Comparison of ENCODE assay signal across 8 mouse cellular contexts in genomic region chr7:127903971-127904796, GRCm38 (mm10). TPM values are rescaled to one million over a fixed set of nuclear protein-coding genes. Genes with fewer than 3 reads are reported as not detected.
DNase-seq lines count a peak whose midpoint lies in the region; ATAC-seq and TF ChIP-seq lines count a peak whose summit lies in the region.

TSS of gene Bckdk (plus strand) at chr7:127904082.

- H3K4me1 ChIP-seq in E14TG2a.4 (replicated peaks; ENCODE audit: low read depth, low read length) = peaks cover 31% of the 10 kb centered on the region
- peaks cover 19% of the 10 kb centered on the region for H3K4me1 ChIP-seq in forebrain, embryonic 13.5 days
- H3K4me1 ChIP-seq in liver, postnatal 0 days (ENCODE audit: insufficient read depth) = peaks cover 23% of the 10 kb centered on the region
- H3K4me1 ChIP-seq in neural tube, embryonic 15.5 days = peaks cover 18% of the 10 kb centered on the region

- peak; percentile 93 for ATAC-seq in forebrain, embryonic 13.5 days
- peak; percentile 90 for ATAC-seq in liver, postnatal 0 days
- peak; percentile 91 for ATAC-seq in neural tube, embryonic 15.5 days (ENCODE audit: low FRiP score)

- no peak for TF ChIP-seq CTCF in E14TG2a.4 (conservative IDR thresholded peaks at IDR 0.05; ENCODE audit: low read length)
- no peak for TF ChIP-seq CTCF in liver, postnatal 0 days (IDR thresholded peaks at IDR 0.05; ENCODE audit: low read depth)

- DNase-seq in c-Kit-positive CD71-positive TER-119-positive erythroid progenitor cells, embryonic 14.5 days (ENCODE audit: low spot score) = peak; percentile 70
- DNase-seq in heart, postnatal 10 days = peak; percentile 83 to 89
- DNase-seq in large intestine, adult 2 months (ENCODE audit: low read depth, low spot score) = no peak
- DNase-seq in liver, postnatal 0 days = peak; percentile 84
- DNase-seq in testis, postnatal 14 days (ENCODE audit: low spot score) = peak; percentile 82

- H3K9me3 ChIP-seq in E14TG2a.4 (ENCODE audit: low read length) = no peaks in the 10 kb centered on the region
- no peaks in the 10 kb centered on the region for H3K9me3 ChIP-seq in forebrain, embryonic 13.5 days (replicated peaks)
- no peaks in the 10 kb centered on the region for H3K9me3 ChIP-seq in liver, postnatal 0 days (ENCODE audit: low read length)
- no peaks in the 10 kb centered on the region for H3K9me3 ChIP-seq in neural tube, embryonic 15.5 days (replicated peaks)

- peak within 1 kb of the TSS; percentile 93 for H3K4me2 ChIP-seq in forebrain, embryonic 13.5 days
- H3K4me2 ChIP-seq in liver, postnatal 0 days (ENCODE audit: low read depth, low read length) = peak within 1 kb of the TSS; percentile 93
- H3K4me2 ChIP-seq in neural tube, embryonic 15.5 days = peak within 1 kb of the TSS; percentile 86

- peak within 1 kb of the TSS; percentile 79 for H3K27ac ChIP-seq in forebrain, embryonic 13.5 days
- H3K27ac ChIP-seq in liver, postnatal 0 days (ENCODE audit: low read depth) = peak within 1 kb of the TSS; percentile 78
- H3K27ac ChIP-seq in neural tube, embryonic 15.5 days (replicated peaks) = peak within 1 kb of the TSS; percentile 89

- intact Hi-C loops in heart, postnatal 10 days (cut with DNase I) = no loop called here

- WGBS in forebrain, embryonic 13.5 days = 8% methylated on average over 38 of the region's 38 CpGs
- WGBS in large intestine, adult 2 months = 4% methylated on average over 38 of the region's 38 CpGs
- 7% methylated on average over 38 of the region's 38 CpGs for WGBS in liver, postnatal 0 days (ENCODE audit: insufficient replicate concordance)
- 8% methylated on average over 38 of the region's 38 CpGs for WGBS in neural tube, embryonic 15.5 days

- no peaks in the 10 kb centered on the region for H3K27me3 ChIP-seq in E14TG2a.4 (ENCODE audit: insufficient read depth, low read length)
- H3K27me3 ChIP-seq in forebrain, embryonic 13.5 days = no peaks in the 10 kb centered on the region
- H3K27me3 ChIP-seq in liver, postnatal 0 days (ENCODE audit: insufficient read depth, low read length) = no peaks in the 10 kb centered on the region
- no peaks in the 10 kb centered on the region for H3K27me3 ChIP-seq in neural tube, embryonic 15.5 days (replicated peaks)

- no peak; the same call in 1 of the 2 replicates for TF ChIP-seq EP300 in liver, postnatal 0 days (IDR thresholded peaks at IDR 0.05; ENCODE audit: low read depth)

- peak within 1 kb of the TSS; percentile 96 for H3K4me3 ChIP-seq in E14TG2a.4 (replicated peaks; ENCODE audit: low read length)
- H3K4me3 ChIP-seq in forebrain, embryonic 13.5 days = peak within 1 kb of the TSS; percentile 73
- peak within 1 kb of the TSS; percentile 82 for H3K4me3 ChIP-seq in liver, postnatal 0 days (ENCODE audit: low read depth, low read length)
- peak within 1 kb of the TSS; percentile 73 for H3K4me3 ChIP-seq in neural tube, embryonic 15.5 days (replicated peaks)

- peak within 1 kb of the TSS; percentile 90 for H3K9ac ChIP-seq in forebrain, embryonic 13.5 days
- H3K9ac ChIP-seq in liver, postnatal 0 days (replicated peaks) = peak within 1 kb of the TSS; percentile 90
- peak within 1 kb of the TSS; percentile 71 for H3K9ac ChIP-seq in neural tube, embryonic 15.5 days (replicated peaks)

- H3K36me3 ChIP-seq in E14TG2a.4 (ENCODE audit: insufficient read depth, low read length) = peaks cover 44% of the 10 kb centered on the region
- H3K36me3 ChIP-seq in forebrain, embryonic 13.5 days (ENCODE audit: poor library complexity, severe bottlenecking) = peaks cover 41% of the 10 kb centered on the region
- H3K36me3 ChIP-seq in liver, postnatal 0 days (replicated peaks; ENCODE audit: insufficient read depth, low read length) = peaks cover 38% of the 10 kb centered on the region
- H3K36me3 ChIP-seq in neural tube, embryonic 15.5 days = peaks cover 30% of the 10 kb centered on the region

RNA-seq across cellular contexts. Expression of gene Bckdk, which starts in this region (rescaled TPM):
- 80.2 and 91.6 TPM in 2 replicates for polyA plus RNA-seq in forebrain, embryonic 13.5 days (2015; fragmentation: Nextera tagmentation; extraction: Ambion mirVana)
- total RNA-seq in heart, postnatal 10 days (2021) = 10 to 100 TPM; 96.6 to 98.5 TPM
- polyA plus RNA-seq in large intestine, adult 2 months (2012; rRNA removed) = 82.2 and 87.5 TPM in 2 replicates
- 30.5 and 32.5 TPM in 2 replicates for polyA plus RNA-seq in liver, postnatal 0 days (2015; fragmentation: Nextera tagmentation; extraction: Ambion mirVana)
- 58.2 and 66.7 TPM in 2 replicates for polyA plus RNA-seq in neural tube, embryonic 15.5 days (2015; fragmentation: Nextera tagmentation; extraction: Ambion mirVana)
